9 mouse cellular contexts compared by ENCODE assay signal in the genomic region with DNA sequence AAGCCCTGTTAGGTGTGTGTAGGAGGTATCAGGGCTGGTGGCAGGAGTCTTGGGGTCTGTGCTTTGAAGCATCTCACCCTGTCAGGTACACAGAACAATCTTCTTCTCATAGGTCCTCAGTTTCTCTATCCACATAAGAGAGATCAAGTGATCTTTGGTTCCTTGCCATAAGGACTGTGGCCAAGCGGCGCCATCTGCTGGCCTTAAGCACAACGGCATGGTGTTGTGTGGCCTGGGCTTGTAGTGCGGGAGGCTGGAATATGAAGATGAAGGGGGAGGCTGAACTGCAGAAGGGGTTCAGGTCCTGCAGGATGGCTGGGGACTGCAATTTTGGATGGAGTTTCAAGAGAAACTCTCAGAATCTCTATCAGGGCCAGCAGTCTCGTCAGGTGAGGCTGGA. TPM values are rescaled to one million over a fixed set of nuclear protein-coding genes. Genes with fewer than 3 reads are reported as not detected.
DNase-seq lines count a peak whose midpoint lies in the region; ATAC-seq and TF ChIP-seq lines count a peak whose summit lies in the region.
"Had no signal": no experiment of that assay in that cellular context is flagged by ENCODE, and none has a peak within 500 bp of the region (broad histone marks: within the 10 kb centered on the region; RNA-seq: fewer than 3 reads in every experiment).

No protein-coding gene starts in this region.

- H3K4me2 ChIP-seq in midbrain, postnatal 0 days (ENCODE audit: low read depth, low read length, poor library complexity, severe bottlenecking), result no peak overlapping the region
- H3K4me2 ChIP-seq: neural tube, embryonic 12.5 days had no signal

- no peak overlapping the region for H3K9ac ChIP-seq in midbrain, postnatal 0 days (replicated peaks; ENCODE audit: low read length, poor library complexity, severe bottlenecking)
- H3K9ac ChIP-seq: neural tube, embryonic 12.5 days had no signal

- ATAC-seq in midbrain, postnatal 0 days (ENCODE audit: low FRiP score), result no peak

- TF ChIP-seq CTCF in gastrocnemius, adult 2 months (IDR thresholded peaks at IDR 0.05), result peak; percentile 93
- TF ChIP-seq CTCF in midbrain, postnatal 0 days (IDR thresholded peaks at IDR 0.05), result peak; percentile 94

- H3K27me3 ChIP-seq in embryonic facial prominence, embryonic 10.5 days (replicated peaks; ENCODE audit: low read depth, poor library complexity, severe bottlenecking), result peaks cover 57% of the 10 kb centered on the region
- peaks cover 14% of the 10 kb centered on the region for H3K27me3 ChIP-seq in midbrain, postnatal 0 days (ENCODE audit: insufficient read depth, low read length)

- H3K36me3 ChIP-seq in embryonic facial prominence, embryonic 10.5 days (replicated peaks), result no peaks in the 10 kb centered on the region
- no peaks in the 10 kb centered on the region for H3K36me3 ChIP-seq in midbrain, postnatal 0 days (ENCODE audit: insufficient read depth, low read length)
- H3K36me3 ChIP-seq: neural tube, embryonic 12.5 days had no signal

- H3K27ac ChIP-seq in gastrocnemius, adult 2 months, result no peak overlapping the region
- H3K27ac ChIP-seq in embryonic facial prominence, embryonic 10.5 days (replicated peaks), result no peak overlapping the region
- H3K27ac ChIP-seq in midbrain, postnatal 0 days (ENCODE audit: low read depth, low read length), result no peak overlapping the region
- H3K27ac ChIP-seq: neural tube, embryonic 12.5 days had no signal

- peak; percentile 62 for DNase-seq in gastrocnemius, adult 2 months
- no peak for DNase-seq in gastrocnemius, postnatal 25 days
- DNase-seq in urinary bladder, postnatal 14 days (ENCODE audit: low spot score), result peak; percentile 50
- no peak for DNase-seq in urinary bladder, adult 2 months (ENCODE audit: low spot score)
- DNase-seq in embryonic facial prominence, embryonic 10.5 days (ENCODE audit: low spot score), result peak; percentile 65
- peak; percentile 35 for DNase-seq in layer of hippocampus, adult 9-11 months
- peak; percentile 74 for DNase-seq in midbrain, postnatal 0 days (ENCODE audit: low spot score)
- no peak for DNase-seq in ovary, postnatal 14 days (ENCODE audit: low spot score)

- H3K9me3 ChIP-seq in embryonic facial prominence, embryonic 10.5 days, result no peaks in the 10 kb centered on the region
- no peaks in the 10 kb centered on the region for H3K9me3 ChIP-seq in midbrain, postnatal 0 days (ENCODE audit: low read length)
- H3K9me3 ChIP-seq: neural tube, embryonic 12.5 days had no signal

- peaks cover 26% of the 10 kb centered on the region for H3K4me1 ChIP-seq in embryonic facial prominence, embryonic 10.5 days
- H3K4me1 ChIP-seq in midbrain, postnatal 0 days (ENCODE audit: insufficient read depth, low read length), result peaks cover 5% of the 10 kb centered on the region; the same call in 1 of the 2 replicates

- no peak overlapping the region for H3K4me3 ChIP-seq in gastrocnemius, adult 2 months
- no peak overlapping the region for H3K4me3 ChIP-seq in embryonic facial prominence, embryonic 10.5 days
- H3K4me3 ChIP-seq in midbrain, postnatal 0 days (ENCODE audit: low read depth, low read length), result no peak overlapping the region
- H3K4me3 ChIP-seq: neural tube, embryonic 12.5 days had no signal

- 6% methylated on average over 5 of the region's 5 CpGs for WGBS in embryonic facial prominence, embryonic 10.5 days
- 10% methylated on average over 5 of the region's 5 CpGs for WGBS in midbrain, postnatal 0 days

- intact Hi-C loops in gastrocnemius, adult 2 months (cut with DNase I), result loop anchor here (1.0 to 10.0 kb wide), 2 partner anchors 27 to 165 kb away; no protein-coding TSS in a partner anchor

RNA-seq across cellular contexts. Expression of gene Kif26a, which starts 5.8 kb away (rescaled TPM):
- total RNA-seq in gastrocnemius, adult 2 months (2021), result 1 to 10 TPM; 3.6 to 3.7 TPM
- total RNA-seq in gastrocnemius, postnatal 25 days (2021), result 1 to 10 TPM; 5.3 to 5.5 TPM
- 8.3 and 9.0 TPM in 2 replicates for polyA plus RNA-seq in urinary bladder, adult 2 months (2012; rRNA removed)
- polyA plus RNA-seq in embryonic facial prominence, embryonic 10.5 days (2016; fragmentation: Nextera tagmentation; extraction: Ambion mirVana), result 3.3 and 3.4 TPM in 2 replicates
- total RNA-seq in midbrain, postnatal 0 days (2014; rRNA removed), result 24.1 and 26.5 TPM in 2 replicates
- polyA plus RNA-seq in midbrain, postnatal 0 days (2015; fragmentation: Nextera tagmentation; extraction: Ambion mirVana), result 1.9 and 2.4 TPM in 2 replicates

RNA-seq across cellular contexts. Expression of gene Aspg, which starts 33.8 kb away (rescaled TPM):
- not detected for total RNA-seq in gastrocnemius, adult 2 months (2021)
- not detected for total RNA-seq in gastrocnemius, postnatal 25 days (2021)
- 0.74 and 1.2 TPM in 2 replicates for polyA plus RNA-seq in urinary bladder, adult 2 months (2012; rRNA removed)
- 2.7 TPM in 2 replicates for polyA plus RNA-seq in embryonic facial prominence, embryonic 10.5 days (2016; fragmentation: Nextera tagmentation; extraction: Ambion mirVana)
- 3.6 and 5.2 TPM in 2 replicates for total RNA-seq in midbrain, postnatal 0 days (2014; rRNA removed)
- 2.3 and 2.5 TPM in 2 replicates for polyA plus RNA-seq in midbrain, postnatal 0 days (2015; fragmentation: Nextera tagmentation; extraction: Ambion mirVana)

Comparison
In these comparisons a context has a peak if more than half of its experiments do, and no peak if none do; other contexts are left out.
1. DNase-seq: peak in gastrocnemius, adult 2 months (single experiment), urinary bladder, postnatal 14 days (single experiment), embryonic facial prominence, embryonic 10.5 days (single experiment), layer of hippocampus, adult 9-11 months (single experiment) and midbrain, postnatal 0 days (single experiment); none in gastrocnemius, postnatal 25 days (single experiment), urinary bladder, adult 2 months (single experiment) and ovary, postnatal 14 days (single experiment).